Mouse (Mus musculus) midbrain, embryonic 12.5 days (tissue): ENCODE data around the gene Inpp5d. TPM values are rescaled to one million over a fixed set of nuclear protein-coding genes. Genes with fewer than 3 reads are reported as not detected.

ENCODE experiments used
- ATAC-seq: fragments of 200-750 bp; cut with Nextera tagmentation; 2 replicates; pipeline ENCODE4 v1.8.0; 2017; ENCODE audit warnings: low read depth, moderate TSS enrichment, moderate library complexity; ENCODE audit not compliant: low FRiP score
- H3K27ac ChIP-seq: fragments of 300-500 bp; sonication (generic); replicated peaks from 2 replicates; pipeline ENCODE4 v1.5.1; 2016; ENCODE audit warnings: mild to moderate bottlenecking
- H3K27me3 ChIP-seq: fragments of 300-500 bp; sonication (generic); 2 replicates; pipeline ENCODE4 v1.6.1; 2016; ENCODE audit warnings: mild to moderate bottlenecking
- H3K36me3 ChIP-seq: fragments of 300-500 bp; sonication (generic); 2 replicates; pipeline ENCODE4 v1.6.1; 2016
- H3K4me1 ChIP-seq: fragments of 300-500 bp; sonication (generic); 2 replicates; pipeline ENCODE4 v1.6.1; 2016
- H3K4me2 ChIP-seq: fragments of 300-500 bp; sonication (generic); replicated peaks from 2 replicates; pipeline ENCODE4 v1.6.1; 2016; ENCODE audit warnings: mild to moderate bottlenecking, moderate library complexity
- H3K4me3 ChIP-seq: fragments of 300-500 bp; sonication (generic); 2 replicates; pipeline ENCODE4 v1.5.1; 2016; ENCODE audit warnings: mild to moderate bottlenecking
- H3K9ac ChIP-seq: fragments of 300-500 bp; sonication (generic); replicated peaks from 2 replicates; pipeline ENCODE4 v1.6.1; 2016; ENCODE audit warnings: mild to moderate bottlenecking, moderate library complexity
- H3K9me3 ChIP-seq: fragments of 300-500 bp; sonication (generic); 2 replicates; pipeline ENCODE4 v1.6.1; 2016; ENCODE audit warnings: mild to moderate bottlenecking
- WGBS: fragments of 180-500 bp; shearing (Covaris S2); methylation state at CpG from one replicate; pipeline ENCODE4 v1.1.7; 2016; 5-methylcytosine and 5-hydroxymethylcytosine counted together
- polyA plus RNA-seq: library from polyadenylated mRNA; unstranded; fragments of >200 nt; fragmentation: Nextera tagmentation; extraction: Ambion mirVana; gene quantifications from 2 replicates; pipeline ENCODE4 v1.2.1, GENCODE M21; 2016

The Inpp5d gene
- polyA plus RNA-seq, 1 experiment from 2014 or later, result 3.0 TPM

GRCm38 (mm10) chr1:87603389-87603788, 16.7 kb upstream of the Inpp5d start:
- no peak for ATAC-seq
- Histone ChIP-seq H3K4me3 (no peak overlapping the region), H3K9me3 (no peaks in the 10 kb centered on the region), H3K27ac (no peak overlapping the region), H3K9ac (no peak overlapping the region), H3K27me3 (no peaks in the 10 kb centered on the region), H3K4me1 (no peaks in the 10 kb centered on the region), H3K4me2 (no peak overlapping the region), H3K36me3 (no peaks in the 10 kb centered on the region)
- WGBS, result 87% methylated on average over 5 of the region's 5 CpGs

- Histone ChIP-seq H3K27me3 (no peaks in the 10 kb centered on the region), H3K36me3 (no peaks in the 10 kb centered on the region), H3K9me3 (no peaks in the 10 kb centered on the region), H3K9ac (no peak overlapping the region), H3K4me3 (no peak overlapping the region), H3K4me2 (no peak overlapping the region), H3K4me1 (no peaks in the 10 kb centered on the region), H3K27ac (no peak overlapping the region)
- no peak for ATAC-seq
- 89% methylated on average over 2 of the region's 2 CpGs for WGBS
Observed at GRCm38 (mm10) chr1:87605296-87605695, 14.8 kb upstream of the Inpp5d start.

GRCm38 (mm10) chr1:87607385-87608091, 12.6 kb upstream of the Inpp5d start:
- H3K9me3 ChIP-seq, result no peaks in the 10 kb centered on the region
- 82% methylated on average over 21 of the region's 21 CpGs for WGBS
- H3K9ac ChIP-seq, result no peak overlapping the region
- H3K36me3 ChIP-seq, result no peaks in the 10 kb centered on the region
- no peak overlapping the region for H3K4me2 ChIP-seq
- no peak overlapping the region for H3K27ac ChIP-seq
- no peaks in the 10 kb centered on the region for H3K4me1 ChIP-seq
- no peaks in the 10 kb centered on the region for H3K27me3 ChIP-seq
- no peak for ATAC-seq
- no peak overlapping the region for H3K4me3 ChIP-seq

- H3K9ac ChIP-seq, result no peak overlapping the region
- ATAC-seq, result no peak
- H3K36me3 ChIP-seq, result no peaks in the 10 kb centered on the region
- WGBS, result 26% methylated on average over 7 of the region's 7 CpGs
- H3K27me3 ChIP-seq, result no peaks in the 10 kb centered on the region
- H3K4me3 ChIP-seq, result no peak overlapping the region
- H3K4me1 ChIP-seq, result no peaks in the 10 kb centered on the region
- no peak overlapping the region for H3K4me2 ChIP-seq
- H3K27ac ChIP-seq, result no peak overlapping the region
- H3K9me3 ChIP-seq, result no peaks in the 10 kb centered on the region
Observed at GRCm38 (mm10) chr1:87608416-87609046, 11.6 kb upstream of the Inpp5d start.

GRCm38 (mm10) chr1:87614576-87615295, 5.4 kb upstream of the Inpp5d start:
- H3K9ac ChIP-seq, result no peak overlapping the region
- H3K4me3 ChIP-seq, result no peak overlapping the region
- 91% methylated on average over 2 of the region's 2 CpGs for WGBS
- H3K9me3 ChIP-seq, result no peaks in the 10 kb centered on the region
- no peak overlapping the region for H3K4me2 ChIP-seq
- no peak for ATAC-seq
- no peaks in the 10 kb centered on the region for H3K27me3 ChIP-seq
- H3K27ac ChIP-seq, result no peak overlapping the region
- no peaks in the 10 kb centered on the region for H3K36me3 ChIP-seq
- H3K4me1 ChIP-seq, result no peaks in the 10 kb centered on the region

- H3K27ac ChIP-seq, result no peak overlapping the region
- H3K9me3 ChIP-seq, result no peaks in the 10 kb centered on the region
- H3K4me1 ChIP-seq, result 0 out of 2 replicates have a peak, but pooled peaks cover 2% of the 10 kb centered on the region
- ATAC-seq, result no peak
- H3K36me3 ChIP-seq, result no peaks in the 10 kb centered on the region
- no peak overlapping the region for H3K9ac ChIP-seq
- H3K27me3 ChIP-seq, result no peaks in the 10 kb centered on the region
- H3K4me3 ChIP-seq, result no peak overlapping the region
- no peak overlapping the region for H3K4me2 ChIP-seq
- whole genome bisulfite sequencing, result 87% methylated on average over 6 of the region's 6 CpGs
Observed at GRCm38 (mm10) chr1:87620693-87621092, 581 bp downstream of the Inpp5d start.

- no peak overlapping the region for H3K9ac ChIP-seq
- ATAC-seq, result no peak
- H3K9me3 ChIP-seq, result no peaks in the 10 kb centered on the region
- H3K4me3 ChIP-seq, result no peak overlapping the region
- H3K4me1 ChIP-seq, result 0 out of 2 replicates have a peak, but pooled peaks cover 2% of the 10 kb centered on the region
- no peaks in the 10 kb centered on the region for H3K27me3 ChIP-seq
- 81% methylated on average over 9 of the region's 9 CpGs for WGBS
- no peak overlapping the region for H3K4me2 ChIP-seq
- H3K27ac ChIP-seq, result no peak overlapping the region
- H3K36me3 ChIP-seq, result no peaks in the 10 kb centered on the region
Observed at GRCm38 (mm10) chr1:87621146-87621857, 1.2 kb downstream of the Inpp5d start.

- H3K27ac ChIP-seq, result no peak overlapping the region
- H3K27me3 ChIP-seq, result no peaks in the 10 kb centered on the region
- 66% methylated on average over 3 of the region's 3 CpGs for WGBS
- H3K4me2 ChIP-seq, result no peak overlapping the region
- H3K4me1 ChIP-seq, result 0 out of 2 replicates have a peak, but pooled peaks cover 2% of the 10 kb centered on the region
- H3K4me3 ChIP-seq, result no peak overlapping the region
- H3K9ac ChIP-seq, result no peak overlapping the region
- no peaks in the 10 kb centered on the region for H3K9me3 ChIP-seq
- no peak for ATAC-seq
- H3K36me3 ChIP-seq, result no peaks in the 10 kb centered on the region
Observed at GRCm38 (mm10) chr1:87621858-87622279, 1.8 kb downstream of the Inpp5d start.

GRCm38 (mm10) chr1:87623977-87624666, 4.0 kb downstream of the Inpp5d start:
- no peak overlapping the region for H3K4me3 ChIP-seq
- 85% methylated on average over 1 of the region's 1 CpGs for WGBS
- H3K27ac ChIP-seq, result no peak overlapping the region
- no peaks in the 10 kb centered on the region for H3K9me3 ChIP-seq
- H3K4me2 ChIP-seq, result no peak overlapping the region
- 0 out of 2 replicates have a peak, but pooled peaks cover 2% of the 10 kb centered on the region for H3K4me1 ChIP-seq
- ATAC-seq, result no peak
- H3K36me3 ChIP-seq, result no peaks in the 10 kb centered on the region
- H3K9ac ChIP-seq, result no peak overlapping the region
- H3K27me3 ChIP-seq, result no peaks in the 10 kb centered on the region

GRCm38 (mm10) chr1:87624826-87625225, 4.7 kb downstream of the Inpp5d start:
- Histone ChIP-seq H3K4me2 (no peak overlapping the region), H3K27me3 (no peaks in the 10 kb centered on the region), H3K27ac (no peak overlapping the region), H3K9me3 (no peaks in the 10 kb centered on the region), H3K4me1 (0 out of 2 replicates have a peak, but pooled peaks cover 2% of the 10 kb centered on the region), H3K36me3 (no peaks in the 10 kb centered on the region), H3K9ac (no peak overlapping the region), H3K4me3 (no peak overlapping the region)
- WGBS, result 84% methylated on average over 2 of the region's 2 CpGs
- ATAC-seq, result no peak

- H3K27ac ChIP-seq, result no peak overlapping the region
- no peaks in the 10 kb centered on the region for H3K9me3 ChIP-seq
- 0 out of 2 replicates have a peak, but pooled peaks cover 2% of the 10 kb centered on the region for H3K4me1 ChIP-seq
- no peaks in the 10 kb centered on the region for H3K36me3 ChIP-seq
- ATAC-seq, result no peak
- 88% methylated on average over 6 of the region's 6 CpGs for WGBS
- no peak overlapping the region for H3K9ac ChIP-seq
- H3K4me2 ChIP-seq, result no peak overlapping the region
- no peaks in the 10 kb centered on the region for H3K27me3 ChIP-seq
- H3K4me3 ChIP-seq, result no peak overlapping the region
Observed at GRCm38 (mm10) chr1:87625254-87626025, 5.3 kb downstream of the Inpp5d start.
